Mouse (Mus musculus) T-helper 1 cell (primary cell): ENCODE measurements around the gene Hdlbp.
"Not testable (repeated sequence)": the region's sequence is repeated elsewhere in the genome, so short reads cannot be mapped to it uniquely, and the experiment has no call there.

Source experiments
- in situ Hi-C: fragments of 300-600 bp; cut with MboI, MseI; formaldehyde crosslinking; loops from one replicate; pipeline ENCODE4 v1.15.1; 2025; ENCODE audit warnings: high pct_unique_total_duplicates

Gene Hdlbp

DNA sequence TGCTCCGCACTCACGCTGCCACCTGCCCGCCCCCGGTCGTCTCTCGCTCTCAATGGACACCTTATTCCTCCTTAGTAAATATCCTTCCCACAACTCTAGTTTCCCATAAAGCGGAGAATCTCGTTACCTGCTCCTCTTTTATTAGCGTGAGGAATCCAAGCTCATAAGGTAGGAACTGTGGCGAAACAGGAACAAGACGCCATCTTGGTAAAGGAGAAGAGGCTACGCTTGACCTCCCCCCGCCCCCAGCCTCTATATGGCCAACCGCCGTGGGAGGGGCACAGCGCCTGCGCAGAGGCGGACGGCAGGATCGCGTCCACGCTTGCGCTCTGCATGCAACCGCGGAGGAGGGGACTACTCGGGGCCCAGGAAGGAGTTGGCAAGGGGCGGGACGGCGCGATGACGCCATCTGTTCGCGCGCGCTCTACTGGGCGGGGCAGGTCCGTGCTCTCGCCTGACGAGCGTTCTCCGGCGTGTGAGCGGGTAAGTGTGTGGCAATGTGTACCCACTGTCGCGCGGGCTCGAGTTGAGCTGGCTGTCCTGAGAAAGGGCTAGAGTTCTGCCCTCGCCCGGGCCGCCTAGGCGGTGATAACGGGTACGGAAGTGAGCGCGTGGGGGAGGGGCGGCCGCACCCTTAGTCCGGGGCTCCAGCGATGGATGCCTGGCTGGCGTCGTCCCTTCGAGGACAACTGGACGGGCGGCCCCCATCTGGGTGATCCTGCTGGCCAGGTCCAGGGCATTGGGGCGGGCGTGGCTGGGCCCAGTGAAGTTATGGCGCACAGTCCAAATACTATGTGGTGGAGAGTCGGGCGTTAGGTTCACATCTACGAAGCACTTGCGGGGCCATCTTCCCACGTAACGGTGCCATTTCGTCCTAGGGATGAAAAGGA is at the start of gene Hdlbp:
Gene Hdlbp, minus strand, starts transcription at position 230 of the 890 bp plus-strand sequence.
- in situ Hi-C loops = loop anchor here (10.0 to 25.0 kb wide), 2 partner anchors 558 to 1304 kb away; no protein-coding TSS in a partner anchor

DNA sequence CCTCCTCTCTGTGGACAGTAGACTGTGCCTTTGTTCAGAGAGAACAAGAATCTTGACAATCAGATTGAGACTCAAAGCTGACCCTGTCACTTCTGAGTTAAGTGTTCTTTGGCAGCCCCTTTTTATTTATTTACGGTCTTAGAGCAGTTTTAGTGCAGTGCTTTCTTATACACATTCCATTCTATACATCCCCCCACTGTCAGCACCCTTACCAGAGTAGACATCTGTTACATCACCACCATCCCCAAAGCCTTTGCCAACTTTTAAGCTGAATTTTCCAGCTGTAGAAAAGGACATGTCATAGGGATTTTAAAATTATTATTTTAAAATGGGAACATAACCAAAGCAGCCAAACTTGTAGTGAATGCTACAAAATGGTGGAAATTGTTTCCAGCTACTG is 43.7 kb upstream of the Hdlbp start:
- in situ Hi-C loops = no loop called here

DNA sequence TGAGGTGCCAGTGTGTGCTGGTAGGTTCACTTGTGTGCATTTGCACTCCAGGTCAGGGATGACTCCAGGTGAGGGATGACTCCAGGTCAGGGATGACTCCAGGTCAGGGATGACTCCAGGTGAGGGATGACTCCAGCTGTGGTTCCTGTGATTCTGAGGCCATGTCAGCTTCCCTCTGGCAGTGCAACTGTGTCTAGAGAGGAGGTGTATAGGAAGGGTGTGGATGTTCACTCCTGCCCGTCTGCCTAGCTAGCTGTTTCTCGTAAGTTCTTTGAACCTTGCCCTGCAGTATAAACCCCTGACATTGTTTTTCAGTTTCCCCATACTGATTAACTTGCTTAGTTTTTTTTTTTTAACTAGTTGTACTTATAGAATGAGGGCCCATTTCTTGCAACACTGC is 42.9 kb upstream of the Hdlbp start:
- in situ Hi-C loops = no loop called here

GRCm38 (mm10) chr1:93513221-93513620 is 34.6 kb upstream of the Hdlbp start:
- in situ Hi-C loops = no loop called here

GRCm38 (mm10) chr1:93512351-93512690 is 33.7 kb upstream of the Hdlbp start:
- in situ Hi-C loops = no loop called here

- in situ Hi-C loops = no loop called here
These were observed 33.2 kb upstream of the Hdlbp start, which contains the start of gene Farp2 for GRCm38 (mm10) chr1:93511585-93512350. Farp2 (plus strand) TSS chr1:93512079.

DNA sequence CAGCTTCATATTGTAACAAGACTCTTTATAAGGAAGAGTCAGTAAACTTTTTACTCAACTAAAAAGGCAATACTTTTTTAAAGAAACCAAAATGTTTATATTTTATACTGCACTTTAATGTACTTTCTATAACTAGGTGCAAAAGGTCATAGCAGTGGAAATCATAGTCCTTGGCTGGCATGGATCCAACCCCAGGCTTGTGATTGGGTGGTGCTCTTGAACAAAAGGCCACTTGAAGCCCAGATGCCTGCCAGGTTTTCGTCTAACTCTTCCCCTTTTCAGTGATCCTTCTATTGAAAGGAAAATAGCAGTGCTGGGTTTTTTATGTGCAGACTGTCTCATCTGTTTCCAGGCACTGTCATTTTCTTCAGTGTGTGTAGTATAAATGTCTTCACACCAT is 30.0 kb upstream of the Hdlbp start:
- in situ Hi-C loops = not testable (repeated sequence)

DNA sequence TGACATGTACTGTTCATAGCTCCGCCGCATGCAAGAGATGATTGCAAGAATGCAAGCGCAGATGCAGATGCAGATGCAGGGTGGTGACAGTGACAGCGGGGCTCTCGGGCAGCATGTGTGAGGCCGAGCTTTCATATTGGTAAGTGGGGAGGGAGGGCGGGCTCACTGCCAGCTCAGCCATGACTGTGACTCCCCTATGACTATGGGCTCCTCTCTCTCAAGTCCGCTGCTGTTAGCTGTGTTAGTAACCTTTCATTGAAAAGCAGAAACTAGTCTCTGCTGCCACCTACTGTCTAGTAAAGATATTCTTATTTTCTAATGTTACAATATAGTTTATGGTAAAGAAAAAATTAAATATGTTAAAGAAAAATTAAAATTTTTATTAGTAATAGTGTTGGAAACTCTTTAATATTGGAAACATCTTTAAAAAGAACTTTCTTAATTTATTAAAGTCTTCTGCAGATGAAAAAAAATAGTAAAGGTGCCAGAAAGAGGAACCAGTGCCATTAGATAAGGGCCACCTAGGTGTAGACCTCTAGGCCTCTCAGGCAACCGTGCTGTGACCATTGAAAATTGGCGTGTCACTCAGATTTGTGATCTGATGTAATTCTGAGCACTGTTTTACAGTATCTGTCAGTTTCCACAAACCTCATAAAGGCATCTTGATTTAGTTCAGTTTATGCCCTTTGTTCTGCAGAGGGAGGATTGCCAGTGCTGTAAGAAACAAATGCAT is 28.5 kb upstream of the Hdlbp start:
- in situ Hi-C loops = no loop called here

DNA sequence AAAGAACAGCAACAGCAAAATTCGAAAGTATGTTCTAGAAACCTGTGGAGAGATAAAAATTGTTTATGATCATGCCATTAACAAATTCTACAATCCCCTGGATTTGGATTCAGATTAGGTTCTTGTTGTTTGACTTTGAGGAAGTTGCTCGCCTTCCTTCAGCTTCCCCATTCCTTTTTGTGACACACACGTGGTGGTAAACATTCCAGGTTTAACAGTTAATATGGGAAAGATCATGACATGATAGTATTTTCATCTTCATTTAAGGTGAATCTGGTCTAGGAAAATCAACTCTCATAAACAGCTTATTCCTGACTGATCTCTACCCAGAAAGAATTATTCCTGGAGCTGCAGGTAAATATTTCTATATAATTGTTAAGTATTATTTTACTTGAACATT is 16.7 kb upstream of the Hdlbp start:
- in situ Hi-C loops = loop anchor here (25.0 kb wide), 1 partner anchor 542 kb away; no protein-coding TSS in a partner anchor

- in situ Hi-C loops = loop anchor here (10.0 to 25.0 kb wide), 2 partner anchors 551 to 672 kb away; no protein-coding TSS in a partner anchor
These were observed 7.7 kb upstream of the Hdlbp start for GRCm38 (mm10) chr1:93486302-93486701.

- in situ Hi-C loops = loop anchor here (10.0 to 25.0 kb wide), 3 partner anchors 558 to 1305 kb away; no protein-coding TSS in a partner anchor
These were observed 965 bp upstream of the Hdlbp start for GRCm38 (mm10) chr1:93479476-93480083.

DNA sequence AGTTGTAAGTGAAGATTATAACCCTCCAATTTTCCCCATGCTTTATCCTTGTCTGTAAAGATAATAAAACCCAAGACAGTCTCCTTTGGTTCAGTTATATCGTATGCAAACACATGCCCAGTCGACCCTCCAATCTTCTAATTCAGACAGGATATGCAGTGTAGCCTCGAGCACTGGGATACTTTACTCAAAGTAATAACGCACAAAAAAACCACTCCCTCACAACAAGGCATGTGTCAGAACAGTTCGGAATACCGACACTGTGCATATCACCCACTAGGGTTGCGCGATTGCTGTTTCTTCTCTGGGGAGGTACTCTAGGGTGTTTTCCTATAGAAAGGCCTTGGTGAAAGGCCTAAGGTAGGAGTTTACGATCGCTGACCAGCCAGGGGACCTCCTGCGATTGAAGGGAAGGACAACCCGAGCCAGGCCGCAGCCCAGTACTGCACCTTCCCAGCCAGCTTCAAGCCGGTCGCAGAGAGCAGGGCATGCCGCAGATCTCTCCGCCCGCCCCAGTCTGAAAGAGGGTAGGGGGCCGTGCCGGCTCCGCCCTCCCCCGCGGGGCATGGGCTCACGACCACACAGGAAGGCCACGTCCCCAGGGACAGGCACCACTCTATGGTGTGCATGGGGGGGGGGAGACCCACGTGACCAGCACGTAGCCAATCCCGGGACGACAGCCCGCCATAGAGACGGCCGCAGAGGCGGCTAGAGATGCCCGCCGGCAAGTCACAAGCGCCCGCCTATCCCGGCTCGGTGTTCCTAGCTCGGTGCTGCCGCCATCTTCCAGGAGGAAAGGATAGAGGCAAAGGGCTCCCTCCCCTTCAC is 643 bp downstream of the Hdlbp start:
- in situ Hi-C loops = loop anchor here (10.0 to 25.0 kb wide), 2 partner anchors 559 to 1303 kb away; no protein-coding TSS in a partner anchor

DNA sequence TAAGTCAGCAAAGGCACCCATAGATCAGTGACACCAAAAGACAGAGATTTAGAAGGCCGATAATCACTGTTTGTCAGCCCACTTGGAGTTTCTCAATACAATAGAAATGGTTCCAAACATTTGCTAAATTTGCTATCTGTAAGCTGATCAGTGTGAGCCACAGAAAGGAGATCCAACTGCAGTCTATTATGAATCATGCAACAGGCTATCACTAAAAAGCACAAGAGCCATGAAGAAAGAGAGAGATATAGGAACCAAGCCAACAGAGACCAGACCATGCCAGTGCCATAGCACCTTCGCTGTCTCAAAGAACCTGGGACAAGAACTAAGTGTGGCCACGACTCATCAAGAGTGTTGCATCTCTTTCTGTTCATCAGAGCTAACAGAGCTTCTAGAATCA is 2.9 kb downstream of the Hdlbp start:
- in situ Hi-C loops = loop anchor here (10.0 to 25.0 kb wide), 2 partner anchors 562 to 1301 kb away; no protein-coding TSS in a partner anchor

- in situ Hi-C loops = no loop called here
These were observed 10.0 kb downstream of the Hdlbp start for GRCm38 (mm10) chr1:93468626-93469025.

GRCm38 (mm10) chr1:93465746-93466145 is 12.9 kb downstream of the Hdlbp start:
- in situ Hi-C loops = no loop called here

GRCm38 (mm10) chr1:93465066-93465465 is 13.5 kb downstream of the Hdlbp start:
- in situ Hi-C loops = no loop called here

- in situ Hi-C loops = no loop called here
These were observed 19.5 kb downstream of the Hdlbp start for GRCm38 (mm10) chr1:93459101-93459500.

- in situ Hi-C loops = no loop called here
These were observed 20.3 kb downstream of the Hdlbp start for GRCm38 (mm10) chr1:93458357-93458756.

DNA sequence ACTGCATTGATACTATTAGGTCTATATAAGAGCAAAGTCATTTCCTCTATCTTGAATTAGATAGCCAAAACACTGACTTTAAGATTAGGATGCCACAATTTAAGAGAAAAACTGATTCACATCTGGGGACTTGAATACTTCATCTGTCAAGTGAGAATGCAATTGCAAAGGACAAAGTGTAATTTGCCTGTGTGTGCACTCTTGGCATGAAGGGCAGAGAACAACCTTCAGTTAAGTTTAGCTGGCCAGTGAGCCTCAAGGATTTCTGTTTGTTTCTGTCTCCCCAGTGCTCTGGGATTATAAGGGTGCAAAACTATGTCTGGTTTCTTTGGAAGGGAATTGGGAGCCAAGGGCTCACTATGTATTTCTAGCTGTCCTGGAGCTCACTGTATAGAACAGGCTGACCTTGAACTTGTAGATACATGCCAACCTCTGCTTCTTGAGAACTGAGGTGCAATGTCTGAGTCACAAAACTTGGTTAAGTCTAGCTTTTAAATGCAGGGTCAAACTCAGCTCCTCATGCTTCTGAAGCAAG is 24.8 kb downstream of the Hdlbp start:
- in situ Hi-C loops = no loop called here

DNA sequence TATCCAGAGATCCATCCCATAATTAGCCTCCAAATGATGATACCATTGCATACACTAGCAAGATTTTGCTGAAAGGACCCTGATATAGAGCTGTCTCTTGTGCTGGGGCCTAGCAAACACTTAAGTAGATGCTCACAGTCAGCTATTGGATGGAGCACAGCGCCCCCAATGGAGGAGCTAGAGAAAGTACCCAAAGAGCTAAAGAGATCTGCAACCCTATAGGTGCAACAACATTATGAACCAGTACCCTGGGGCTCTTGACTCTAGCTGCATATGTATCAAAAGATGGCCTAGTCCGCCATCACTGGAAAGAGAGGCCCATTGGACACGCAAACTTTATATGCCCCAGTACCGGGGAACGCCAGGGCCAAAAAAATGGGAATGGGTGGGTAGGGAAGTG is 28.5 kb downstream of the Hdlbp start:
- in situ Hi-C loops = not testable (repeated sequence)
